ENCODE assay signal across 28 mouse cellular contexts in the genomic region with DNA sequence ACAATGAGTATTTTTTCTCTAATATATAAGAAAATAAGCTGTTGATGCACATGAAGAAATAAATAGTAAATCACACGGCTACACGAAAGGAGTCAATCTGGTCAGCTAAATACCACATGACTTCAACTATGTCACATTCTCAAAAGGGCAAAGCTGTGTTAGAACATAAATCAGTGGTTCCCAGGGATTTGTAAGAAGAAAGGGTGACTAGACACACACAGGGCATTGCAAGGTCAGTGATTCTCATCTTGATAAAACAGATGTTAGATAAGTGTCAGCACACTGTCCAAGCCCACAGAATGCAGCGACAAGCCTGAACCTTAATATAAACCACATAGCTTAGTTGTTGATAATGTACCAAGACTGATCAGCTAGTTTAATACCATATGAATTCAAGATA.
A peak's percentile ranks its signal among the peaks of the same experiment; 100 is the strongest.
DNase-seq lines count a peak whose midpoint lies in the region; ATAC-seq and TF ChIP-seq lines count a peak whose summit lies in the region.
"Had no signal": no experiment of that assay in that cellular context is flagged by ENCODE, and none has a peak within 500 bp of the region (broad histone marks: within the 10 kb centered on the region; RNA-seq: fewer than 3 reads in every experiment).

No protein-coding gene starts in this region.

- H3K4me1 ChIP-seq in forebrain, embryonic 14.5 days (ENCODE audit: control insufficient read depth, insufficient read depth, low read length): no peaks in the 10 kb centered on the region
- no peaks in the 10 kb centered on the region for H3K4me1 ChIP-seq in forebrain, embryonic 12.5 days
- no peaks in the 10 kb centered on the region; the same call in 1 of the 2 replicates for H3K4me1 ChIP-seq in neural tube, embryonic 11.5 days (ENCODE audit: control insufficient read depth, insufficient read depth, low read length)
- no peaks in the 10 kb centered on the region for H3K4me1 ChIP-seq in neural tube, embryonic 15.5 days
- peaks cover 29 to 38% of the 10 kb centered on the region in 2 experiments for H3K4me1 ChIP-seq in MEL (ENCODE audit: control insufficient read depth in 1 of 2, insufficient read depth in 2 of 2, low read length in 2 of 2)
- H3K4me1 ChIP-seq in forebrain, embryonic 16.5 days (replicated peaks; ENCODE audit: control insufficient read depth, insufficient read depth, low read length): peaks cover 14% of the 10 kb centered on the region
- no peaks in the 10 kb centered on the region for H3K4me1 ChIP-seq in intestine, embryonic 16.5 days (ENCODE audit: control insufficient read depth, insufficient read depth, low read length)
- H3K4me1 ChIP-seq: embryonic facial prominence, embryonic 10.5 days; embryonic facial prominence, embryonic 13.5 days; heart, embryonic 15.5 days; hindbrain, embryonic 13.5 days; intestine, embryonic 15.5 days had no signal

- no peak overlapping the region for H3K4me2 ChIP-seq in forebrain, embryonic 14.5 days (ENCODE audit: low read length)
- H3K4me2 ChIP-seq in forebrain, embryonic 12.5 days: no peak overlapping the region
- H3K4me2 ChIP-seq in neural tube, embryonic 11.5 days (ENCODE audit: low read depth): no peak overlapping the region
- no peak overlapping the region for H3K4me2 ChIP-seq in neural tube, embryonic 15.5 days
- H3K4me2 ChIP-seq in forebrain, embryonic 16.5 days (ENCODE audit: low read length): no peak overlapping the region
- no peak overlapping the region for H3K4me2 ChIP-seq in intestine, embryonic 16.5 days (ENCODE audit: low read depth, low read length)
- H3K4me2 ChIP-seq: embryonic facial prominence, embryonic 13.5 days; heart, embryonic 12.5 days; heart, embryonic 15.5 days; hindbrain, embryonic 13.5 days; intestine, embryonic 15.5 days had no signal

- TF ChIP-seq POLR2A in MEL (IDR thresholded peaks at IDR 0.05; ENCODE audit: control insufficient read depth in 1 of 2, insufficient read depth in 1 of 2, low read depth in 1 of 2, low read length in 2 of 2, poor library complexity in 1 of 2): no peak

- 85% methylated on average over 3 of the region's 3 CpGs for WGBS in forebrain, embryonic 14.5 days
- 90% methylated on average over 3 of the region's 3 CpGs for WGBS in forebrain, embryonic 12.5 days
- WGBS in neural tube, embryonic 11.5 days: 62% methylated on average over 3 of the region's 3 CpGs
- WGBS in neural tube, embryonic 15.5 days: 53% methylated on average over 3 of the region's 3 CpGs
- WGBS in forebrain, embryonic 16.5 days: 82% methylated on average over 3 of the region's 3 CpGs
- 65% methylated on average over 3 of the region's 3 CpGs for WGBS in intestine, embryonic 16.5 days

- DNase-seq in forebrain, embryonic 14.5 days (ENCODE audit: low spot score): no peak
- DNase-seq in neural tube, embryonic 11.5 days (ENCODE audit: low spot score): no peak
- DNase-seq in MEL (ENCODE audit: low read depth, low spot score): peak; percentile 21
- DNase-seq in cerebellum, postnatal 14 days: no peak
- DNase-seq: adrenal gland, postnatal 14 days; cerebellum, adult 11 months; cerebellum, adult 2 months; cerebellum, adult 9-11 months; cerebellum, postnatal 36 days; gastrocnemius, adult 2 months; gastrocnemius, postnatal 25 days; heart, adult 18-20 months; heart, postnatal 10 days; heart, postnatal 36 days had no signal

- TF ChIP-seq RAD21 in MEL (IDR thresholded peaks at IDR 0.05; ENCODE audit: low read depth, low read length): no peak

- no peak overlapping the region for H3K9ac ChIP-seq in forebrain, embryonic 14.5 days (ENCODE audit: low read length)
- H3K9ac ChIP-seq in forebrain, embryonic 12.5 days: no peak overlapping the region
- H3K9ac ChIP-seq in neural tube, embryonic 11.5 days (ENCODE audit: low read length): no peak overlapping the region
- no peak overlapping the region for H3K9ac ChIP-seq in neural tube, embryonic 15.5 days (replicated peaks)
- H3K9ac ChIP-seq in MEL (ENCODE audit: control insufficient read depth, low read depth, low read length, poor library complexity, severe bottlenecking): no peak overlapping the region
- no peak overlapping the region for H3K9ac ChIP-seq in forebrain, embryonic 16.5 days (replicated peaks; ENCODE audit: low read depth, low read length)
- H3K9ac ChIP-seq in intestine, embryonic 16.5 days (ENCODE audit: low read depth, low read length): no peak overlapping the region
- H3K9ac ChIP-seq: embryonic facial prominence, embryonic 13.5 days; heart, embryonic 12.5 days; heart, embryonic 15.5 days; hindbrain, embryonic 13.5 days; intestine, embryonic 15.5 days had no signal

- no peaks in the 10 kb centered on the region for H3K79me2 ChIP-seq in MEL (ENCODE audit: control insufficient read depth, insufficient read depth, low read length, poor library complexity)

- TF ChIP-seq EP300 in MEL (IDR thresholded peaks at IDR 0.05; ENCODE audit: low read depth in 1 of 2, low read length in 2 of 2): no peak

- peak; percentile 7; the same call in 1 of the 2 replicates for ATAC-seq in forebrain, embryonic 14.5 days
- ATAC-seq in forebrain, embryonic 12.5 days (ENCODE audit: low FRiP score): no peak
- peak; percentile 49; the same call in 1 of the 2 replicates for ATAC-seq in neural tube, embryonic 11.5 days (ENCODE audit: insufficient read depth, low FRiP score, low TSS enrichment)
- no peak for ATAC-seq in neural tube, embryonic 15.5 days (ENCODE audit: low FRiP score)
- ATAC-seq in forebrain, embryonic 16.5 days: peak; percentile 65
- no peak for ATAC-seq in intestine, embryonic 16.5 days
- ATAC-seq: activated CD4-positive, CD25-positive, alpha-beta regulatory T cell, adult 4 months; CD4-positive, CD25-positive, alpha-beta regulatory T cell, adult 4 months; intestine, embryonic 15.5 days had no signal

- H3K27me3 ChIP-seq in forebrain, embryonic 14.5 days (replicated peaks; ENCODE audit: control insufficient read depth, insufficient read depth, low read length): no peaks in the 10 kb centered on the region
- no peaks in the 10 kb centered on the region for H3K27me3 ChIP-seq in forebrain, embryonic 12.5 days
- no peaks in the 10 kb centered on the region for H3K27me3 ChIP-seq in neural tube, embryonic 11.5 days (ENCODE audit: control insufficient read depth, insufficient read depth, low read length)
- no peaks in the 10 kb centered on the region for H3K27me3 ChIP-seq in neural tube, embryonic 15.5 days (replicated peaks)
- no peaks in the 10 kb centered on the region for H3K27me3 ChIP-seq in MEL (ENCODE audit: control insufficient read depth in 1 of 2, insufficient read depth in 2 of 2, low read length in 2 of 2)
- H3K27me3 ChIP-seq in forebrain, embryonic 16.5 days (replicated peaks; ENCODE audit: control insufficient read depth, insufficient read depth, low read length): no peaks in the 10 kb centered on the region
- H3K27me3 ChIP-seq in intestine, embryonic 16.5 days (replicated peaks; ENCODE audit: control insufficient read depth, insufficient read depth, low read length): no peaks in the 10 kb centered on the region
- H3K27me3 ChIP-seq: embryonic facial prominence, embryonic 13.5 days; heart, embryonic 12.5 days; heart, embryonic 15.5 days; hindbrain, embryonic 13.5 days; intestine, embryonic 15.5 days had no signal

- no peaks in the 10 kb centered on the region for H3K9me3 ChIP-seq in forebrain, embryonic 14.5 days (replicated peaks; ENCODE audit: control insufficient read depth, low read length)
- H3K9me3 ChIP-seq in forebrain, embryonic 12.5 days: no peaks in the 10 kb centered on the region
- H3K9me3 ChIP-seq in neural tube, embryonic 11.5 days (ENCODE audit: control insufficient read depth, low read length): no peaks in the 10 kb centered on the region
- H3K9me3 ChIP-seq in neural tube, embryonic 15.5 days (replicated peaks): no peaks in the 10 kb centered on the region
- no peaks in the 10 kb centered on the region for H3K9me3 ChIP-seq in MEL (replicated peaks; ENCODE audit: insufficient read depth, low read length)
- no peaks in the 10 kb centered on the region for H3K9me3 ChIP-seq in forebrain, embryonic 16.5 days (ENCODE audit: control insufficient read depth, low read length)
- no peaks in the 10 kb centered on the region for H3K9me3 ChIP-seq in intestine, embryonic 16.5 days (ENCODE audit: control insufficient read depth, low read length)
- H3K9me3 ChIP-seq: embryonic facial prominence, embryonic 10.5 days; embryonic facial prominence, embryonic 13.5 days; heart, embryonic 12.5 days; heart, embryonic 15.5 days; hindbrain, embryonic 10.5 days; hindbrain, embryonic 13.5 days; intestine, embryonic 15.5 days had no signal

- no peaks in the 10 kb centered on the region for H3K36me3 ChIP-seq in forebrain, embryonic 14.5 days (ENCODE audit: control insufficient read depth, insufficient read depth, low read length)
- no peaks in the 10 kb centered on the region for H3K36me3 ChIP-seq in forebrain, embryonic 12.5 days (replicated peaks)
- no peaks in the 10 kb centered on the region for H3K36me3 ChIP-seq in neural tube, embryonic 11.5 days (ENCODE audit: control insufficient read depth, insufficient read depth, low read length)
- no peaks in the 10 kb centered on the region for H3K36me3 ChIP-seq in neural tube, embryonic 15.5 days
- H3K36me3 ChIP-seq in MEL (ENCODE audit: control insufficient read depth in 1 of 2, insufficient read depth in 2 of 2, low read length in 2 of 2): peaks cover 0 to 49% of the 10 kb centered on the region in 2 experiments; a peak in 2 of 4 replicates
- no peaks in the 10 kb centered on the region for H3K36me3 ChIP-seq in forebrain, embryonic 16.5 days (ENCODE audit: control insufficient read depth, insufficient read depth)
- H3K36me3 ChIP-seq in intestine, embryonic 16.5 days (ENCODE audit: control insufficient read depth, insufficient read depth, low read length): no peaks in the 10 kb centered on the region
- H3K36me3 ChIP-seq: embryonic facial prominence, embryonic 10.5 days; embryonic facial prominence, embryonic 13.5 days; heart, embryonic 12.5 days; heart, embryonic 15.5 days; hindbrain, embryonic 10.5 days; hindbrain, embryonic 13.5 days; intestine, embryonic 15.5 days had no signal

- no peak for TF ChIP-seq CTCF in MEL (IDR thresholded peaks at IDR 0.05 in 2 of 3, conservative IDR thresholded peaks at IDR 0.05 in 1 of 3; ENCODE audit: control insufficient read depth in 1 of 3, insufficient read depth in 1 of 3, low read depth in 2 of 3, low read length in 3 of 3, poor library complexity in 1 of 3, severe bottlenecking in 1 of 3)

- no peak overlapping the region for H3K4me3 ChIP-seq in forebrain, embryonic 14.5 days (ENCODE audit: low read depth, low read length)
- H3K4me3 ChIP-seq in forebrain, embryonic 12.5 days (replicated peaks): no peak overlapping the region
- no peak overlapping the region for H3K4me3 ChIP-seq in neural tube, embryonic 11.5 days (ENCODE audit: low read depth, low read length)
- H3K4me3 ChIP-seq in neural tube, embryonic 15.5 days (replicated peaks): no peak overlapping the region
- H3K4me3 ChIP-seq in MEL (ENCODE audit: control insufficient read depth in 1 of 2, insufficient read depth in 1 of 2, low read depth in 2 of 2, low read length in 2 of 2): no peak overlapping the region
- H3K4me3 ChIP-seq in forebrain, embryonic 16.5 days (replicated peaks; ENCODE audit: low read length): no peak overlapping the region
- no peak overlapping the region for H3K4me3 ChIP-seq in intestine, embryonic 16.5 days (ENCODE audit: low read length)
- H3K4me3 ChIP-seq: embryonic facial prominence, embryonic 10.5 days; embryonic facial prominence, embryonic 13.5 days; erythroblast, embryonic 14.5 days; gastrocnemius, adult 2 months; heart, embryonic 12.5 days; heart, embryonic 15.5 days; hindbrain, embryonic 10.5 days; hindbrain, embryonic 13.5 days; intestine, embryonic 15.5 days had no signal

- peak overlapping the region; percentile 48; the same call in 1 of the 2 replicates for H3K27ac ChIP-seq in forebrain, embryonic 14.5 days (ENCODE audit: low read depth, low read length)
- no peak overlapping the region for H3K27ac ChIP-seq in forebrain, embryonic 12.5 days
- H3K27ac ChIP-seq in neural tube, embryonic 11.5 days (ENCODE audit: low read depth, low read length): no peak overlapping the region
- H3K27ac ChIP-seq in neural tube, embryonic 15.5 days (replicated peaks): no peak overlapping the region
- no peak overlapping the region for H3K27ac ChIP-seq in MEL (ENCODE audit: control insufficient read depth, low read depth, low read length)
- peak overlapping the region; percentile 83 for H3K27ac ChIP-seq in forebrain, embryonic 16.5 days (ENCODE audit: low read length)
- H3K27ac ChIP-seq in intestine, embryonic 16.5 days (ENCODE audit: low read length): no peak overlapping the region
- H3K27ac ChIP-seq: embryonic facial prominence, embryonic 10.5 days; embryonic facial prominence, embryonic 13.5 days; gastrocnemius, adult 2 months; heart, embryonic 15.5 days; hindbrain, embryonic 10.5 days; hindbrain, embryonic 13.5 days; intestine, embryonic 15.5 days had no signal

Comparison
In these comparisons a context has a peak if more than half of its experiments do, and no peak if none do; other contexts are left out.
1. ATAC-seq: peak in forebrain, embryonic 14.5 days (single experiment), neural tube, embryonic 11.5 days (single experiment) and forebrain, embryonic 16.5 days (single experiment); none in forebrain, embryonic 12.5 days (single experiment), neural tube, embryonic 15.5 days (single experiment) and intestine, embryonic 16.5 days (single experiment).
2. H3K27ac ChIP-seq: peak in forebrain, embryonic 14.5 days (single experiment) and forebrain, embryonic 16.5 days (single experiment); none in forebrain, embryonic 12.5 days (single experiment), neural tube, embryonic 11.5 days (single experiment), neural tube, embryonic 15.5 days (single experiment), MEL (single experiment) and intestine, embryonic 16.5 days (single experiment).